Mouse (Mus musculus) thymus, adult 2 months (tissue): ENCODE measurements around the gene Parva. TPM values are rescaled to one million over a fixed set of nuclear protein-coding genes. Genes with fewer than 3 reads are reported as not detected.

Source experiments
- DNase-seq: peaks from one replicate; pipeline ENCODE4 v3.0.0; 2021
- H3K27ac ChIP-seq: fragments of 200-500 bp; 2 replicates; pipeline ENCODE4 v1.5.1; 2012; ENCODE audit warnings: low read length, control low read depth; ENCODE audit not compliant: control insufficient read depth, insufficient read depth
- H3K27me3 ChIP-seq: fragments of 200-500 bp; 2 replicates; pipeline ENCODE4 v1.6.1; 2012; ENCODE audit warnings: mild to moderate bottlenecking, low read length, moderate library complexity, mixed read lengths; ENCODE audit not compliant: control insufficient read depth, insufficient read depth
- H3K36me3 ChIP-seq: fragments of 200-500 bp; 2 replicates; pipeline ENCODE4 v1.6.1; 2012; ENCODE audit warnings: mild to moderate bottlenecking, low read length, moderate library complexity; ENCODE audit not compliant: control insufficient read depth, insufficient read depth
- H3K4me1 ChIP-seq: fragments of 200-500 bp; replicated peaks from 2 replicates; pipeline ENCODE4 v1.6.1; 2012; ENCODE audit warnings: low read length; ENCODE audit not compliant: control insufficient read depth, insufficient read depth
- H3K4me3 ChIP-seq: fragments of 200-500 bp; 2 replicates; pipeline ENCODE4 v1.5.1; 2012; ENCODE audit warnings: mild to moderate bottlenecking, low read length, control low read depth, moderate library complexity; ENCODE audit not compliant: control insufficient read depth, insufficient read depth
- CTCF ChIP-seq: fragments of 200-500 bp; IDR thresholded peaks from 2 replicates; pipeline ENCODE4 v1.5.1; 2012; ENCODE audit warnings: mild to moderate bottlenecking, control low read depth, low read length, moderate library complexity, borderline replicate concordance; ENCODE audit not compliant: control insufficient read depth, poor library complexity, insufficient read depth; ENCODE audit errors: extremely low read depth
- POLR2A ChIP-seq: fragments of 200-500 bp; IDR thresholded peaks from 2 replicates; pipeline ENCODE4 v1.6.1; 2012; ENCODE audit warnings: mild to moderate bottlenecking, low read length, control low read depth, moderate library complexity; ENCODE audit not compliant: control insufficient read depth, poor library complexity, insufficient read depth; ENCODE audit errors: extremely low read depth
- WGBS: fragments of 180-500 bp; shearing (Covaris S2); methylation state at CpG from one replicate; pipeline ENCODE4 v1.1.7; 2018; 5-methylcytosine and 5-hydroxymethylcytosine counted together
- polyA plus RNA-seq: library from polyadenylated mRNA; depleted of rRNA; stranded (reverse); fragments of >200 nt; gene quantifications from 2 replicates; pipeline ENCODE4 v1.2.3, GENCODE M21; 2012

Gene Parva
- polyA plus RNA-seq, 1 experiment, result 6.6 TPM

GRCm38 (mm10) chr7:112490825-112491224 lies 63.5 kb downstream of the Parva start:
- Histone ChIP-seq H3K27ac (no peak overlapping the region), H3K36me3 (no peaks in the 10 kb centered on the region), H3K4me1 (no peaks in the 10 kb centered on the region), H3K4me3 (no peak overlapping the region), H3K27me3 (no peaks in the 10 kb centered on the region)
- DNase-seq, result no peak
- WGBS, result 78% methylated on average over 2 of the region's 2 CpGs
- no peak for TF ChIP-seq POLR2A
- TF ChIP-seq CTCF, result no peak

GRCm38 (mm10) chr7:112491737-112492136 lies 64.4 kb downstream of the Parva start:
- Histone ChIP-seq H3K4me3 (no peak overlapping the region), H3K27me3 (no peaks in the 10 kb centered on the region), H3K36me3 (no peaks in the 10 kb centered on the region), H3K4me1 (no peaks in the 10 kb centered on the region), H3K27ac (no peak overlapping the region)
- TF ChIP-seq POLR2A, result no peak
- no peak for TF ChIP-seq CTCF
- whole genome bisulfite sequencing, result 93% methylated on average over 1 of the region's 1 CpGs
- DNase-seq, result no peak

GRCm38 (mm10) chr7:112495950-112496349 lies 68.6 kb downstream of the Parva start:
- TF ChIP-seq POLR2A, result no peak
- no peak for TF ChIP-seq CTCF
- H3K36me3 ChIP-seq, result no peaks in the 10 kb centered on the region
- no peaks in the 10 kb centered on the region for H3K27me3 ChIP-seq
- no peak for DNase-seq
- no peak overlapping the region for H3K27ac ChIP-seq
- H3K4me1 ChIP-seq, result no peaks in the 10 kb centered on the region; the same call in 1 of the 2 replicates
- no peak overlapping the region for H3K4me3 ChIP-seq
- 93% methylated on average over 8 of the region's 8 CpGs for WGBS

GRCm38 (mm10) chr7:112496921-112497320 lies 69.6 kb downstream of the Parva start:
- 92% methylated on average over 7 of the region's 7 CpGs for WGBS
- Histone ChIP-seq H3K27ac (no peak overlapping the region), H3K4me3 (no peak overlapping the region), H3K4me1 (no peaks in the 10 kb centered on the region; the same call in 1 of the 2 replicates), H3K36me3 (no peaks in the 10 kb centered on the region), H3K27me3 (no peaks in the 10 kb centered on the region)
- TF ChIP-seq POLR2A, result no peak
- no peak for TF ChIP-seq CTCF
- no peak for DNase-seq

GRCm38 (mm10) chr7:112498591-112499301 lies 71.4 kb downstream of the Parva start:
- TF ChIP-seq POLR2A (no peak), CTCF (no peak)
- no peak for DNase-seq
- Histone ChIP-seq H3K27ac (no peak overlapping the region), H3K36me3 (no peaks in the 10 kb centered on the region), H3K4me1 (no peaks in the 10 kb centered on the region; the same call in 1 of the 2 replicates), H3K27me3 (no peaks in the 10 kb centered on the region), H3K4me3 (no peak overlapping the region)
- WGBS, result 89% methylated on average over 9 of the region's 9 CpGs

- WGBS, result 36% methylated on average over 10 of the region's 10 CpGs
- Histone ChIP-seq H3K4me1 (no peaks in the 10 kb centered on the region; the same call in 1 of the 2 replicates), H3K27me3 (no peaks in the 10 kb centered on the region), H3K4me3 (no peak overlapping the region), H3K36me3 (no peaks in the 10 kb centered on the region), H3K27ac (no peak overlapping the region)
- DNase-seq, result no peak
- no peak for TF ChIP-seq POLR2A
- no peak for TF ChIP-seq CTCF
Measured at GRCm38 (mm10) chr7:112499453-112500133, 72.3 kb downstream of the Parva start.
